Mouse (Mus musculus): ENCODE data around the gene Gm49337. TPM values are rescaled to one million over a fixed set of nuclear protein-coding genes. Genes with fewer than 3 reads are reported as not detected.

Gm49337 gene
- polyA plus RNA-seq, 1 experiment = not detected

DNA sequence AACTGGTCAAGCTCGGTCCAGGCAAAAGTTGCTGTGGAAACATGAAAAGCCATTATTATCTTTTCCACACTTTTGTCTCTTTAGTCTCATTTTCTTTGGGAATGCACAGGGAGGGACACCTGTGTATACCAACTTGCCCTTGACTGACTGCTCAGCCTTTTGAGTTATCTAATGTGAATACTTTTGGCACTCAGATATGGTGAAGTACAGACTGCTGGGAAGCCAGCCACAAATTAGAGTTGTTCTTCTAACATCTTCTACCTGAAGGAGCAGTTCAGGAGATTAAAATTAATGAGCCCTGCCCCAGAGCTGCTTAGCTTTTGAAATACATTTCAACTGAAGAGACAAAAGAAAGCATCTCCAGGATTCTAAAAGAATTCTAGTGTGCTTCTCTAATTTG is 45.9 kb downstream of the Gm49337 start:
- H3K27me3 ChIP-seq (ENCODE audit: control insufficient read depth, insufficient read depth, low read length) = no peaks in the 10 kb centered on the region
- no peak overlapping the region for H3K4me3 ChIP-seq (replicated peaks; ENCODE audit: insufficient read depth, low read depth, low read length)
- 88% methylated on average over 1 of the region's 1 CpGs for WGBS
- H3K4me1 ChIP-seq (ENCODE audit: control insufficient read depth, insufficient read depth, low read length) = peaks cover 9% of the 10 kb centered on the region; the same call in 1 of the 2 replicates
- TF ChIP-seq CTCF (IDR thresholded peaks at IDR 0.05; ENCODE audit: borderline replicate concordance, insufficient read depth, low read depth, low read length) = no peak
- no peak for TF ChIP-seq POLR2A (IDR thresholded peaks at IDR 0.05; ENCODE audit: borderline replicate concordance, insufficient read depth, low read length)
- H3K27ac ChIP-seq (ENCODE audit: insufficient read depth, low read length) = no peak overlapping the region; the same call in 1 of the 2 replicates
- DNase-seq = no peak

- Histone ChIP-seq H3K4me3 (replicated peaks; ENCODE audit: insufficient read depth, low read depth, low read length) (peak overlapping the region; percentile 60), H3K27me3 (ENCODE audit: control insufficient read depth, insufficient read depth, low read length) (no peaks in the 10 kb centered on the region), H3K27ac (ENCODE audit: insufficient read depth, low read length) (peak overlapping the region; percentile 1; the same call in 1 of the 2 replicates), H3K4me1 (ENCODE audit: control insufficient read depth, insufficient read depth, low read length) (peaks cover 9% of the 10 kb centered on the region; the same call in 1 of the 2 replicates)
- TF ChIP-seq POLR2A (IDR thresholded peaks at IDR 0.05; ENCODE audit: borderline replicate concordance, insufficient read depth, low read length) = no peak
- TF ChIP-seq CTCF (IDR thresholded peaks at IDR 0.05; ENCODE audit: borderline replicate concordance, insufficient read depth, low read depth, low read length) = no peak
- peak in 1 of 2 experiments; percentile 25 for DNase-seq
- WGBS = 9% methylated on average over 6 of the region's 6 CpGs
These were observed 47.0 kb downstream of the Gm49337 start for GRCm38 (mm10) chr4:116220071-116220650.

GRCm38 (mm10) chr4:116220780-116221139 is 47.6 kb downstream of the Gm49337 start:
- no peak for DNase-seq
- H3K27me3 ChIP-seq (ENCODE audit: control insufficient read depth, insufficient read depth, low read length) = no peaks in the 10 kb centered on the region
- WGBS = under 1% methylated on average over 26 of the region's 26 CpGs
- peaks cover 9% of the 10 kb centered on the region; the same call in 1 of the 2 replicates for H3K4me1 ChIP-seq (ENCODE audit: control insufficient read depth, insufficient read depth, low read length)
- TF ChIP-seq POLR2A (IDR thresholded peaks at IDR 0.05; ENCODE audit: borderline replicate concordance, insufficient read depth, low read length) = peak; percentile 75; the same call in 1 of the 2 replicates
- TF ChIP-seq CTCF (IDR thresholded peaks at IDR 0.05; ENCODE audit: borderline replicate concordance, insufficient read depth, low read depth, low read length) = no peak
- H3K4me3 ChIP-seq (replicated peaks; ENCODE audit: insufficient read depth, low read depth, low read length) = peak overlapping the region; percentile 60
- H3K27ac ChIP-seq (ENCODE audit: insufficient read depth, low read length) = peak overlapping the region; percentile 93

- DNase-seq = peak; percentile 98 to 100
- H3K4me3 ChIP-seq (replicated peaks; ENCODE audit: insufficient read depth, low read depth, low read length) = peak within 1 kb of the TSS; percentile 94
- H3K27ac ChIP-seq (ENCODE audit: insufficient read depth, low read length) = peak within 1 kb of the TSS; percentile 99
- under 1% methylated on average over 53 of the region's 53 CpGs for WGBS
- H3K4me1 ChIP-seq (ENCODE audit: control insufficient read depth, insufficient read depth, low read length) = peaks cover 6% of the 10 kb centered on the region; the same call in 1 of the 2 replicates
- no peaks in the 10 kb centered on the region for H3K27me3 ChIP-seq (ENCODE audit: control insufficient read depth, insufficient read depth, low read length)
- TF ChIP-seq POLR2A (IDR thresholded peaks at IDR 0.05; ENCODE audit: borderline replicate concordance, insufficient read depth, low read length) (peak; percentile 99), CTCF (IDR thresholded peaks at IDR 0.05; ENCODE audit: borderline replicate concordance, insufficient read depth, low read depth, low read length) (no peak)
These were observed 48.1 kb downstream of the Gm49337 start, which contains the start of gene Pik3r3 for GRCm38 (mm10) chr4:116221140-116221851. Pik3r3 (plus strand) TSS chr4:116221618.

DNA sequence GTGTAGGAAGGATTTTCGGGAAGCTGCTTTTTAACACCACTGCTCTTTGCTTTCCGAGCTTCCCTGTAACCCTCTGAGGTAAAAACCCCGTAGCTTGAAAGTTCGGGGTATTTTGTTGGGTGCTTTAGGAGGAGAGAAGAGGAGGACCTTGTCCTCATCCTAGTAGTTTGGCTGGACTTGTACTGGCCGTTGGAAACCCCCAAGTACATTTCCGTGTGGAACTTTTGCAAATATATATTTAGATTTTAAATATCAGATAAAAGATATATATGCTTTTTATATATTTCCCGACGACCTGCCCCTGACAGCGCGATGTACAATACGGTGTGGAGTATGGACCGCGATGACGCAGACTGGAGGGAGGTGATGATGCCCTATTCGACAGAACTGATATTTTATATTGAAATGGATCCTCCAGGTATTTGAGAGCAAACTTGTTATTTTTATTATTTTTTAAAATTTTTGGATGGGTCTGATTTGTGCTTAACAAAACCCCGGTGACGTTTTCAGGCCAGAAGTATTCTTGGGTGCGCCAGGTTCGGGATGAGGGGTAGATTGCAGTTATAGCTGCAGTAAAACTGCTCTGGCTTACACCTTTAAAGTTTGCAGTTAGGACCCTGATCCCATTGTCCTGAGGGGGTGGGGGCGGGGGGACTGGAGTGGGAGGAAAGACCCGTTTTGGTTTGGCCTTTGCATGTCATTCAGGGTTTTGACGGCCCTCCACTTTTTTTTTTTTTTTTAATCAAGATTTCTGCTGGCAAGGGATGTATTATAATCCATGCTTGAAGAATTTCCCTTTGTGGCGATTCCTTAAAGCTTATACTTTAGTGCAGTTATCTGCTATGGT is 49.0 kb downstream of the Gm49337 start:
- DNase-seq = peak; percentile 52 to 53
- TF ChIP-seq POLR2A (IDR thresholded peaks at IDR 0.05; ENCODE audit: borderline replicate concordance, insufficient read depth, low read length) (no peak), CTCF (IDR thresholded peaks at IDR 0.05; ENCODE audit: borderline replicate concordance, insufficient read depth, low read depth, low read length) (no peak)
- H3K4me1 ChIP-seq (ENCODE audit: control insufficient read depth, insufficient read depth, low read length) = peaks cover 3% of the 10 kb centered on the region; the same call in 1 of the 2 replicates
- no peaks in the 10 kb centered on the region for H3K27me3 ChIP-seq (ENCODE audit: control insufficient read depth, insufficient read depth, low read length)
- WGBS = under 1% methylated on average over 23 of the region's 23 CpGs
- peak overlapping the region; percentile 96 for H3K27ac ChIP-seq (ENCODE audit: insufficient read depth, low read length)
- H3K4me3 ChIP-seq (replicated peaks; ENCODE audit: insufficient read depth, low read depth, low read length) = peak overlapping the region; percentile 94

DNA sequence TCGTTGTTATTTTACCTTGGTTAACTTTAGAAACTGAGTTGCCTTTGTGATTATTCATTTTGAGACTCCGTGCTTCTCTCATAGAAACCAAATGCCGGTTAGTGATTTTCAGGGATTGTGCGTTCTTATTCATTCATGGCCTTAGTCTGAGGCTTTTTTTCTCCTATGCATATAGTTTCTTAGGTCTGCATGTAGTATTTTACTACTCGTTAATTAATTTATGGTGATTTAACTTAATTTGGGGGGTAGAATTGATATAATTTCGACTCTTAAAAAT is 49.6 kb downstream of the Gm49337 start:
- DNase-seq = peak in 1 of 2 experiments; percentile 34
- Histone ChIP-seq H3K27ac (ENCODE audit: insufficient read depth, low read length) (no peak overlapping the region), H3K27me3 (ENCODE audit: control insufficient read depth, insufficient read depth, low read length) (no peaks in the 10 kb centered on the region), H3K4me1 (ENCODE audit: control insufficient read depth, insufficient read depth, low read length) (peaks cover 3% of the 10 kb centered on the region), H3K4me3 (replicated peaks; ENCODE audit: insufficient read depth, low read depth, low read length) (peak overlapping the region; percentile 94)
- WGBS = 0% methylated on average over 6 of the region's 6 CpGs
- no peak for TF ChIP-seq CTCF (IDR thresholded peaks at IDR 0.05; ENCODE audit: borderline replicate concordance, insufficient read depth, low read depth, low read length)
- no peak for TF ChIP-seq POLR2A (IDR thresholded peaks at IDR 0.05; ENCODE audit: borderline replicate concordance, insufficient read depth, low read length)

GRCm38 (mm10) chr4:116243377-116243776 is 70.2 kb downstream of the Gm49337 start:
- H3K4me3 ChIP-seq (replicated peaks; ENCODE audit: insufficient read depth, low read depth, low read length) = no peak overlapping the region
- TF ChIP-seq CTCF (IDR thresholded peaks at IDR 0.05; ENCODE audit: borderline replicate concordance, insufficient read depth, low read depth, low read length) (no peak), POLR2A (IDR thresholded peaks at IDR 0.05; ENCODE audit: borderline replicate concordance, insufficient read depth, low read length) (no peak)
- peaks cover 3% of the 10 kb centered on the region; the same call in 1 of the 2 replicates for H3K4me1 ChIP-seq (ENCODE audit: control insufficient read depth, insufficient read depth, low read length)
- 69% methylated on average over 3 of the region's 3 CpGs for WGBS
- no peak for DNase-seq
- H3K27ac ChIP-seq (ENCODE audit: insufficient read depth, low read length) = no peak overlapping the region
- no peaks in the 10 kb centered on the region for H3K27me3 ChIP-seq (ENCODE audit: control insufficient read depth, insufficient read depth, low read length)

Data from cerebellum, adult 2 months (tissue).